Mouse (Mus musculus) lung, adult 2 months (tissue): ENCODE results near the gene Tmem135.

Experiments used
- CTCF ChIP-seq: fragments of 200-500 bp; IDR thresholded peaks from 2 replicates; pipeline ENCODE4 v1.5.1; 2011; ENCODE audit warnings: mild to moderate bottlenecking, low read length, control low read depth; ENCODE audit not compliant: insufficient read depth
- POLR2A ChIP-seq: fragments of 200-500 bp; IDR thresholded peaks from 2 replicates; pipeline ENCODE4 v1.6.1; 2011; ENCODE audit warnings: low read depth, mild to moderate bottlenecking, control low read depth, low read length, borderline replicate concordance; ENCODE audit errors: extremely low read depth

DNA sequence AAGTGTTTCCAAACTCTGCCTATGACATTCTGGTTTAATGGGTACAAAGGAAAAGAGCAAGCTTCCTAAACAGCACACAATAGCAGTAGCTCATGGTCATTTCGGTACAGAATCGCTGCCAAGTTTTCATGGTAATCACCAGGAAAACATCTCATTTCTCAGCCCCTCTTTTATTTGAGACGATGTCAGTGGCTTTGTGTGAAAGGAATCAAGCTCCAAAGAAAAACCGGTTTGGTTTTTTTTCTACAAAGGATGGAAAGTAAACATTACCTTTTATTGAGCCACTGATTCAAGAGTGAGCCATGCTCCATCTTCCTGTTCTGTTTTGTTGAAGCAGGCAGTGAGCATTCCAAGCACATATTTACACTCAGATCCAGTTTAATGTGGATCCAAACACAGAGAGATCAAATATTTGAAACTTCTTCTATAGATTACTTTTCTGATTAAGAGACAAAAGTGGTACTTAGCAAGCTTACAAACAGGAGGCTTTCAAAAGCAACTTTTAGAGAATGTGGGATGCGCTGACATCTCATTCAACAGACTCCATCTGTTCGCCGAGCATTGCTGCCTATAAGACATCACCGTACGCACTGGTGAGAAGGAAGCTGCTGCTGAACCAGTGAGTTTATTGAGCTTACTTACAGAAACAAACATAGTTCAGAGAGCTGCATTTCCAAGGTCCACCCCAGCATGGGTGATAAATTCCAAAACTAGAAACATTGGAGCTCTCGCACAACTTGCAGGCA is 38.7 kb downstream of the Tmem135 start:
- no peak for TF ChIP-seq CTCF
- no peak for TF ChIP-seq POLR2A
